Mouse (Mus musculus): ENCODE results near the gene Actr1b. TPM values are rescaled to one million over a fixed set of nuclear protein-coding genes. Genes with fewer than 3 reads are reported as not detected.

The Actr1b gene
- 107 and 111 TPM in 2 replicates for polyA plus RNA-seq (2012; rRNA removed)

DNA sequence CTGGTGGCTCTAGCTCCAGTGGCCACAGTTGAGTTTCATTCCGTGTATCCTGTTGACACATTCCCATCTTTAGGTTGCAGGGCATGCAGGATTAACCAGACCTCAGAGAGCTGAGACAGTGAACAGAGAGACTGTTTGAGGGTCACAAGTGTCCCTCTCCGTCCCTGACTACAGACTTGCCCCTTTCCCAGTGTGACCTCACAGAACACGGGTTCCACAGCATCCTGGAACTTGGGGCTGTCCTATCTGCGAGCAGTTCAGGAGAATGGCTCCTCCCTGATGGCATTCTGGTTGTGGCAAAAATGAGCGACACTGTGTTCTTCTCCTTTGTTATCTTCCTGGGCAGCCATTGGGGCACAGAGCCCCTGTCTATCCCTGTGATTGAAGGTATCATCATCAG is at the start of gene Actr1b:
TSS of gene Actr1b (minus strand) at position 112 of the 400 bp plus-strand sequence.
- no peaks in the 10 kb centered on the region for H3K4me1 ChIP-seq (ENCODE audit: control insufficient read depth, insufficient read depth, low read length)
- no peak for DNase-seq
- no peak within 1 kb of the TSS for H3K4me3 ChIP-seq (replicated peaks; ENCODE audit: extremely low read depth, low read depth, low read length)
- 75% methylated on average over 5 of the region's 5 CpGs for WGBS
- TF ChIP-seq CTCF (IDR thresholded peaks at IDR 0.05; ENCODE audit: insufficient read depth, low read length): no peak
- TF ChIP-seq POLR2A (IDR thresholded peaks at IDR 0.05; ENCODE audit: borderline replicate concordance, extremely low read depth, low read depth, low read length): no peak

DNA sequence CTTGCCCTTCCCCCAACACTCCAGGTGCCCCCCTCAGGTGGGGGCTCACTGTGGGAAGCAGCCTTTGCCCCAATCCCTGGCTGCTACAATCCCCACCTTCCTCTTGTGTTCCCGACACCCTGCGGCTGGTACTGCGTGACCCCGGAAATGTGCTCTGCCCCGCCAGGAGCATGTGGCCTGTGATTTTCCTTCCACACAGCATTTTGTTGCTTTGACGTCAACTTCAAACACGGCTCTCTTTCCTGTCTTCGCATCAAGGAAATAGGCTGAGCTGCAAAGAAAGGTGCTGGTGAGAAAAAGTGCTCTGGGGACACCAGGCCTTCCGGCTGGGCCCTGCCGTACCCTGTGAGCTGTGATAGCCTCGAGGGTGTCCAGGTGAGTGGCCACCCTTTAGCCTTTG is 47.3 kb upstream of the Actr1b start, which contains the start of gene Zap70:
TSS of gene Zap70 (plus strand) at position 231 of the 400 bp plus-strand sequence.
- no peak for TF ChIP-seq CTCF (IDR thresholded peaks at IDR 0.05; ENCODE audit: insufficient read depth, low read length)
- TF ChIP-seq POLR2A (IDR thresholded peaks at IDR 0.05; ENCODE audit: borderline replicate concordance, extremely low read depth, low read depth, low read length): no peak
- H3K4me1 ChIP-seq (ENCODE audit: control insufficient read depth, insufficient read depth, low read length): no peaks in the 10 kb centered on the region
- no peak for DNase-seq
- 74% methylated on average over 11 of the region's 11 CpGs for WGBS
- no peak within 1 kb of the TSS for H3K4me3 ChIP-seq (replicated peaks; ENCODE audit: extremely low read depth, low read depth, low read length)

DNA sequence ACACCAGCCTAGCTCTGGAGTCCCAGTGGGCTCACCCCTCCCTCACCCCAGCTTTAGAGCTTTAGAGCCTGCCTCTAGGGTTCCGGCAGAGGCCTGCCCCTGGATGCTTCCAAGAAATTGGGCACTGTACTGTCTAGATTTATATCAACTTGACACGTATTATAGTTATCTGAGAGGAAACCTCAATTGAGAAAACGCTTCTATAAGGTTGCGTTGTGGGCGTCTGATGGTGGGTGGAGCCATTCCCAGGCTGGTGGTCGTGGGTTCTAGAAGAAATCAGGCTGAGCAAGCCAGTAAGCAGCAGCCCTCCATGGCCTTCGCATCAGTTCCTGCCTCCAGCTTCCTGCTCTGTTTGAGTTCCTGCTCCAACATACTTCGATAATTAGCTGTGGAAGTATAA is 46.8 kb upstream of the Actr1b start:
- 80% methylated on average over 8 of the region's 8 CpGs for WGBS
- no peak overlapping the region for H3K4me3 ChIP-seq (replicated peaks; ENCODE audit: extremely low read depth, low read depth, low read length)
- TF ChIP-seq CTCF (IDR thresholded peaks at IDR 0.05; ENCODE audit: insufficient read depth, low read length) (no peak), POLR2A (IDR thresholded peaks at IDR 0.05; ENCODE audit: borderline replicate concordance, extremely low read depth, low read depth, low read length) (no peak)
- DNase-seq: no peak
- H3K4me1 ChIP-seq (ENCODE audit: control insufficient read depth, insufficient read depth, low read length): no peaks in the 10 kb centered on the region

DNA sequence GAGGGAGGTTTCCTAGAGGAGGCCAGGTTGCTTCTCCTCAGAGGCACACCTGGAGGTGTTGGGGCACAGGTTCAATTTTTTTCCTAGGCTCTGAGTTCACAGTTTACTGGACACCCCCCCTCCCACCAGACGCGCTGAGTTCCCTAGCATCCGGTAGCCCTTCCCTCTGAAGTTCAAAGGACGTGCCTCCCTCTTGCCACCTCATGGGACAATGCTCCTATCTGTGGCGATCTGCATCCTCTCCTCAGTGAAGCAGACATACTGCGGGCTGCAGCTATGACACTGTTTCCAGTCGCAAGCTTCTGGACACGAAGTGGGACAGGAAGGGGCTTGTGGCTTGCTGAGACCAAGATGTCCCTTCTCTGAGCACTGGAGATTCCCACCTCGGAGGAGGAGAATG is 46.2 kb upstream of the Actr1b start:
- H3K4me1 ChIP-seq (ENCODE audit: control insufficient read depth, insufficient read depth, low read length): no peaks in the 10 kb centered on the region
- WGBS: 69% methylated on average over 9 of the region's 9 CpGs
- no peak for DNase-seq
- no peak overlapping the region for H3K4me3 ChIP-seq (replicated peaks; ENCODE audit: extremely low read depth, low read depth, low read length)
- TF ChIP-seq CTCF (IDR thresholded peaks at IDR 0.05; ENCODE audit: insufficient read depth, low read length): no peak
- no peak for TF ChIP-seq POLR2A (IDR thresholded peaks at IDR 0.05; ENCODE audit: borderline replicate concordance, extremely low read depth, low read depth, low read length)

DNA sequence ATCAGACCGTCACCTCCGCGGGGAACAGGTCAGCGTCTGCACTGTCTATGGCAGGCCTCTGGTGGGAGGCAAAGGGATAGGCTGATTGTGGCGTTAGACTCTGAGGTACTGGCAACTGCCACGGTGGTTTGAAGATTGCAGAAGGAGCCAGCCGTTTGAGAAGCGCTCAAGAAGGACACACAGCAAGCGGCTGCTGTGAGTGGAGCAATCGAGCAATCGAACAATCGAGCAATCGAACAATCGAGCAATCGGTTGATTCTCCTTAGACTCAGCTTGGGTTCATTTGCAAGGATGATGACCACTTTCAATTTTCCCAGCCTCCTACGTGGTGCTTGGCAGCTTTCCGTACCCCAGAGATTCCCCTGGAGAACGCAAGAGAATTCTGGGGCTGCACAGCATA is 44.9 kb upstream of the Actr1b start:
- H3K4me1 ChIP-seq (ENCODE audit: control insufficient read depth, insufficient read depth, low read length): no peaks in the 10 kb centered on the region
- 86% methylated on average over 18 of the region's 18 CpGs for WGBS
- no peak for DNase-seq
- no peak for TF ChIP-seq POLR2A (IDR thresholded peaks at IDR 0.05; ENCODE audit: borderline replicate concordance, extremely low read depth, low read depth, low read length)
- TF ChIP-seq CTCF (IDR thresholded peaks at IDR 0.05; ENCODE audit: insufficient read depth, low read length): no peak
- no peak overlapping the region for H3K4me3 ChIP-seq (replicated peaks; ENCODE audit: extremely low read depth, low read depth, low read length)

DNA sequence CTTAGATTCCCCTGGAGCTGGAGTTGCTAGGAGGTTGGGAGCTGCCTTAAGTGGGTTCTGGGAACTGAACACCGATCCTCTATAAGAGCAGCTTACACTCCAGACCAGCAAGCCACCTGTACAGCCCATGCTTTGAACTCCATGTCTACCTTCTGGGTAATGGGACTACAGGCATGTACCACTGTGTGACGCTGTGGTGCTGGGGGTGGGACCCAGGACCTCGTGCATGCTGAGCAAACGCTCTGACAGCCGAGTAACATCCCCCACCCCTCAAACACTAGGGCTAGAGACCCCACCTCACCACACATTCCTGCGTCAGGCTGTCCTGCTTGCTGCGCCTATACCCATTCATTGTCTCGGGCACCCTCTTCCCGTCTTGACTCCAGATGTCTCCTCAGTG is 44.3 kb upstream of the Actr1b start:
- WGBS: 88% methylated on average over 9 of the region's 9 CpGs
- DNase-seq: no peak
- no peak for TF ChIP-seq CTCF (IDR thresholded peaks at IDR 0.05; ENCODE audit: insufficient read depth, low read length)
- Histone ChIP-seq H3K4me1 (ENCODE audit: control insufficient read depth, insufficient read depth, low read length) (no peaks in the 10 kb centered on the region), H3K4me3 (replicated peaks; ENCODE audit: extremely low read depth, low read depth, low read length) (no peak overlapping the region)

DNA sequence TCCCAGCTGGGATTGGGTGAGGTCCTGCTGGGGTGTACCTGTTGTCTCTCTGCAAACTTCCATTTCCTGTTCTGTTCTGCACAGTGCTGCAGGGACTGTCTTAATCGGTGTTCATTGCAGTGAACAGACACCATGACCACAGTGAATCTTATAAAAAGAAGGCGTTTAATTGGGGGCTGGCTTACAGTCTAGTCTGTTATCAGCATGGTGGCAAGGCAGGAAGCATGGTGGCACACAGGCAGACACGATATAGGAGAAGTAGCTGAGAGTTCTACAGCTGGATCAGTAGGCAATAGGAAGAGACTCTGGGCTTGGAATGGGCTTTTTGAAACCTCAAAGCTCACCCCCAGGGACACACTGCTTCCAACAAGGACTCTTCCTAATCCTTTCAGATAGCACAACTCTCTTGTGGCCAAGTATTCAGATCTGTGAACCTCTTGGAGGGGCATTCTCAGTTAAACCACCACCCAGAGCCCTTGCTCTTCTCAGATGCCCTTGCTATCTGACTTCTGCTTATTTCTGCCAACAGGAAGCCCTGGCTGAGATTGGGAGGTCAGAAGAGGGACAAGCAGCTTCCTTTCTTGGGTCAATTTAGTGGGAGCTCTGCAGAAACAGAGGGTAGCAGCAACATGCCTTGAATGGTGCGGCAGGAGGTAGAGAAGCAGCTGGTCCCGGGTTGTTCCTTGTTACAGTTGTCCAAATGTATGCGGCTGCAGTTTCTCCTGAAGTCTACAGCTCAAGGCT is 39.9 kb upstream of the Actr1b start:
- H3K4me1 ChIP-seq (ENCODE audit: control insufficient read depth, insufficient read depth, low read length): no peaks in the 10 kb centered on the region
- no peak overlapping the region for H3K4me3 ChIP-seq (replicated peaks; ENCODE audit: extremely low read depth, low read depth, low read length)
- no peak for DNase-seq
- 56% methylated on average over 6 of the region's 6 CpGs for WGBS
- TF ChIP-seq POLR2A (IDR thresholded peaks at IDR 0.05; ENCODE audit: borderline replicate concordance, extremely low read depth, low read depth, low read length) (no peak), CTCF (IDR thresholded peaks at IDR 0.05; ENCODE audit: insufficient read depth, low read length) (no peak)

DNA sequence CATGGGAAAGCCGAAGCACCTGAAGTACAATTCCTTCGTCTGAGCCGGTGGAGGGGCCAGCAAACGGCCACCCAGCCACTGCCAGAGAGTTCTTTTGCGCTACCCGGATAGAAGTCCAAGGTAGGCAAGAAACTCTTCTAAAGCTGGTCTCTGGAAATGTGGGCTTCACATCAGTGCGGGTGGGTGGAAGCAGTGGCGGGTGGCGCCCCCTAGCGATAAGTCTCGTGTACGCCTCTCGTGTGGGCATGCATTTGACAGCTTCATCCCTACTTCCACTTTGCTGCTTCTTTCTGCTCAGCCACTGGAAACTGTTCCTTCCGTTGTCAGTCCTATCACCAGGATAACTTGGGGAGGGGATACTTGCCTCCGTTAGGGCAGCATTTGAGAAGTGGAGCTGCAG is 32.2 kb upstream of the Actr1b start:
- WGBS: 42% methylated on average over 14 of the region's 15 CpGs
- DNase-seq: no peak
- Histone ChIP-seq H3K4me1 (ENCODE audit: control insufficient read depth, insufficient read depth, low read length) (no peaks in the 10 kb centered on the region), H3K4me3 (replicated peaks; ENCODE audit: extremely low read depth, low read depth, low read length) (no peak overlapping the region)
- TF ChIP-seq CTCF (IDR thresholded peaks at IDR 0.05; ENCODE audit: insufficient read depth, low read length) (peak; percentile 37), POLR2A (IDR thresholded peaks at IDR 0.05; ENCODE audit: borderline replicate concordance, extremely low read depth, low read depth, low read length) (no peak)

DNA sequence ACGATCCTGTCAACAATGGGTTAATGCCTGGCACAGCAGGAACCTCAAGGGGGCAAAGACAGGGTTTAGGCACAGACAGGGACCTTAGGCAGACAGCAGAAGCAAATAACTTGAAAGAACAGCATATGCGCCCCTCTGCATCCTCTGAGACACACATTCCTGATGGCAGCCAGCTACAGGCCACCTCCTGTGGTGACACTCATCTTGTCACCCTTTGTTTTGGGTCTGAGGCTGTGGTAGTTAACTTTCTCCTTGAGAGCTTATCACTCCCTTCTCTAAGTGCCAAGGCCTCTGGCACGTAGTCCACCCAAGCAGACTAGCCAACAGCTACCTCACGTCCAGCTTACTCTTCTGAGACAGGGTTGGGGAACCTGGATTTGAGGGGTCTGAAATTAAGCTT is 31.4 kb upstream of the Actr1b start:
- Histone ChIP-seq H3K4me3 (replicated peaks; ENCODE audit: extremely low read depth, low read depth, low read length) (no peak overlapping the region), H3K4me1 (ENCODE audit: control insufficient read depth, insufficient read depth, low read length) (no peaks in the 10 kb centered on the region)
- no peak for DNase-seq
- TF ChIP-seq CTCF (IDR thresholded peaks at IDR 0.05; ENCODE audit: insufficient read depth, low read length) (no peak), POLR2A (IDR thresholded peaks at IDR 0.05; ENCODE audit: borderline replicate concordance, extremely low read depth, low read depth, low read length) (no peak)
- 66% methylated on average over 4 of the region's 4 CpGs for WGBS

DNA sequence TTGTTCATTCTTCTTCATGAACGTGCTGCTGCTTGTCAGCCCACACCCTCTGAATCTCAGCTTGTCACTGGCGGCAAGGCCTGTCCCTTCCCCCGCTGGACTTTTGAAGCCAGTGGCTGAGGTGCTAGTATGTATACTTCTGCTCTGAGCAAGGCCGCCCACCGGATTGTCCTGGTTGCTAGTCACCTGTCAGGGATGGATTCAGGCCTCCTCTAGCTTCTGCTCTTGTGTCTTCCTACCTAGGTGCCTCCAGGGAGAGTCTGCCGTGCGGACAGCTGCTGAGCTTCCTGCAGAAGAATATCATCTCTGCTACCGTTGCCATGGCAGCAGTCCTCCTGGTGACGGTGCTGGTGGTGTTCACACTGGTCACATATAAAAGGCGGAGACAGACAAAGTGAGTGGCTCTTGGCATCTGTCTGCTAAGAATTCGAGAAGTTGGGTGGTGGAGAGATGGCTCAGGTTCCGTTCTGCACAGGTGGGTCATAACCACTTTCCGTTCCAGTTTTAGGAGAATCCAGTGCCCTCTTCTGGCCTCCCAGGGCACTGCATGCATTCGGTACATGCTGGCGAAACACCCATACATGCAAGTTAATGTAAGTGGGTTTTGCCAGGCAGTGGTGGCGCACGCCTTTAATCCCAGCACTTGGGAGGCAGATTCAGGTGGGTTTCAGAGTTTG is 30.2 kb upstream of the Actr1b start:
- no peak for TF ChIP-seq POLR2A (IDR thresholded peaks at IDR 0.05; ENCODE audit: borderline replicate concordance, extremely low read depth, low read depth, low read length)
- TF ChIP-seq CTCF (IDR thresholded peaks at IDR 0.05; ENCODE audit: insufficient read depth, low read length): peak; percentile 89
- WGBS: 15% methylated on average over 17 of the region's 17 CpGs
- Histone ChIP-seq H3K4me1 (ENCODE audit: control insufficient read depth, insufficient read depth, low read length) (no peaks in the 10 kb centered on the region), H3K4me3 (replicated peaks; ENCODE audit: extremely low read depth, low read depth, low read length) (no peak overlapping the region)
- peak; percentile 65 for DNase-seq
